Mouse (Mus musculus) gastrocnemius, adult 2 months (tissue): Measurements from ENCODE around the gene Lpcat2b. TPM values are rescaled to one million over a fixed set of nuclear protein-coding genes. Genes with fewer than 3 reads are reported as not detected.
A peak's percentile ranks its signal among the peaks of the same experiment; 100 is the strongest.

Experiments used
- DNase-seq: peaks from one replicate; pipeline ENCODE4 v3.0.0; 2022
- H3K27ac ChIP-seq: fragments of 200-600 bp; 2 replicates; pipeline ENCODE4 v1.8.1; 2022; ENCODE audit warnings: mild to moderate bottlenecking
- H3K4me3 ChIP-seq: fragments of 200-600 bp; 2 replicates; pipeline ENCODE4 v1.8.1; 2022; ENCODE audit warnings: mild to moderate bottlenecking, moderate library complexity
- CTCF ChIP-seq: fragments of 200-600 bp; IDR thresholded peaks from 2 replicates; pipeline ENCODE4 v1.8.1; 2022; ENCODE audit warnings: antibody characterized with exemption, mild to moderate bottlenecking, moderate library complexity
- intact Hi-C: fragments of 180-260 bp; cut with DNase I; formaldehyde crosslinking; loops from one replicate; pipeline ENCODE4 v1.15.1; 2025
- total RNA-seq, 2 experiments: library from RNA; stranded (reverse); gene quantifications; 2 replicates each; pipeline ENCODE4 v1.2.3; 2021

The Lpcat2b gene
- total RNA-seq, 2 experiments from 2014 or later: not detected

GRCm38 (mm10) chr5:107421676-107422075, 9.7 kb upstream of the Lpcat2b start:
- no peak overlapping the region for H3K4me3 ChIP-seq
- H3K27ac ChIP-seq: no peak overlapping the region
- TF ChIP-seq CTCF: no peak
- no peak for DNase-seq
- intact Hi-C loops: no loop called here

- TF ChIP-seq CTCF: no peak
- no peak overlapping the region for H3K27ac ChIP-seq
- no peak overlapping the region for H3K4me3 ChIP-seq
- intact Hi-C loops: loop anchor here (10.0 kb wide), 1 partner anchor 161 kb away; the partner anchor contains the start of genes Glmn and Rpap2
- no peak for DNase-seq
Measured at GRCm38 (mm10) chr5:107434001-107434400, 2.7 kb downstream of the Lpcat2b start.

DNA sequence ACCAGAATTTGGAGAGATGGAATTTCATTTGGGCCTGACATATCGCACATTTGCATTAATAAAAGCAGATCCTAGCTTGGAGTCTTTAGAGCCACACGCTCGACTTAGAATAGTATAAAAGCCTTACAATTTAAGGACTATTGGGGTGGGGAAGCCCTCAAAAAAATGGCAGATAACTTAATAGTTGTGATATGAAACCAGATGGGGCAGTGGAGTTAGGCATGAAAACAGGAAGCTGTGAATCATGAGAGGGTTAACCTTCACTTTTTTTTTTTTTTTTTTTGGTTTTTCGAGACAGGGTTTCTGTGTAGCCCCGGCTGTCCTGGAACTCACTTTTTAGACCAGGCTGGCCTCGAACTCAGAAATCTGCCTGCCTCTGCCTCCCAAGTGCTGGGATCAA, 4.8 kb downstream of the Lpcat2b start:
- intact Hi-C loops: loop anchor here (10.0 kb wide), 1 partner anchor 159 kb away; the partner anchor contains the start of genes Glmn and Rpap2
- DNase-seq: no peak
- H3K4me3 ChIP-seq: no peak overlapping the region
- H3K27ac ChIP-seq: no peak overlapping the region
- TF ChIP-seq CTCF: no peak

DNA sequence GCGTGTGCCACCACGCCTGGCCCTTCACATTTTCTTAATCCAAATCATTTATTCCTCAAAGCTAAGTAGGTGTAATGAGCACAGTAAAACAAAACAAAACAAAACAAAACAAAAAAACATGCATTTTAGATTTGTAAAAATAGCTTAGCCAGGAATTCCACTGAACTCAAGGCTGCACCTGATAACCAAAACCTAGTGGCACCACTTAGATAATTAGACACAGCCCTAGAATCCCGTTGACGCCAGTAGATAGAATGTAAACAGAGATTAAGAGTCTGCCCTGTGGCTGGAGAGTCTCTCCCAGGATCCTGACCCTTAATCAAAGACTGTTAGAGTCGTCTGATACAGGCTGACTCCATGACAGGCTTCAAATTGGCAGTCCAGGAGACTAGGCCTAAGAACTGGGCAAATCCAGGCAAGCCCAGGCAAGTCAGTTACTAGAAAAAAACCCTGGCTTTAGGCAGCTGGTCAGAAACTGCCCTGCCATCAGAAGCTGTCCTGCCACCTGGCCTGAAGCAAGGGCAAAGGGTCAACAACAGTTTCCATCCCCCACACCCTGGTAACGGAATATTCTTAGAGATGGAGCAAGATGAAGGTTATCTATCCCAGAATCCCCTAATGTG, 5.3 kb downstream of the Lpcat2b start:
- no peak for TF ChIP-seq CTCF
- intact Hi-C loops: loop anchor here (10.0 kb wide), 1 partner anchor 158 kb away; the partner anchor contains the start of genes Glmn and Rpap2

DNA sequence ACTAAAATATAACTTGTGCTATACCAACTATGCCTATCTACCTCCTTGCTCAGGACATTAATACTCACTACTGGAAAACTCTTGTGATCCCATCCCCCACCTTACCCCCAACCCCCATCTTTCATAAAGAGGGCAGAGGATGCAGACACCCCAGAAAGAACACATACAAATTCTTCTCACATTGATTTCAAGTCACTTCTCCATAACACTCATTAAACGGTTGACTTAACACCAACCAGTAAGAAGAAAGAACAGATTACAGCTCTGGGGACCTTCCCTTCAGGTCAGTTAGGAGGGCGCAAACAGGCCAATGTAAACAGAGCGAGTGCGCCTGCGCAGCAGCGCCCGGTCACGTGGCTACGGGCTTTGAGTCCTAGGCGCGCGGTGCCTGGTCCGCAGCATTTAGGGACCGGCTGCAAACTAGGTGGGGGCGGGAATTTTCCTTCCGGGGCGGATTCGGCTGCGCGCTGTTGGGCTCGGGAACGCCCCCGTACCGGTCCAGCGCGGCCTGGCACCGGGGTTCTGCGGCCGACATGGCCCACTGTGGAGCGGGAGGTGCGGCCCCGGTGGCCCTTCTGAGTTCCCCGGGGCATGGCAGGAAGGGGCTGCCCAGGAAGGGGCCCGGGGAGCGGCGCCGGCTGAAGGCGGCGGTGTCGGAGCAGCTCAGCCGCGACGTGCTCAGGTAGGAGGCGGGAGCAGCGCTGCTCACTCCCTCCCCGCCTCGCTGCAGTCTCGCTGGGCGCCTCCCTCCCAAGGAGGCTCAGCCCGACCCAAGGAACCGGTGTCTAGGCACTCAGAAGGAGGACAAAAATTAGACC, 6.3 kb downstream of the Lpcat2b start, which contains the start of gene Btbd8:
TSS of gene Btbd8 (plus strand) at position 534 of the 818 bp plus-strand sequence.
- TF ChIP-seq CTCF: no peak
- peak; percentile 97 for DNase-seq
- Histone ChIP-seq H3K4me3 (peak within 1 kb of the TSS; percentile 95), H3K27ac (peak within 1 kb of the TSS; percentile 97)
- intact Hi-C loops: loop anchor here (10.0 kb wide), 1 partner anchor 157 kb away; the partner anchor contains the start of genes Glmn and Rpap2

More for the DNA sequence above, 5.3 kb downstream of the Lpcat2b start:
- DNase-seq: no peak
- peak overlapping the region; percentile 97; the same call in 1 of the 2 replicates for H3K27ac ChIP-seq
- H3K4me3 ChIP-seq: peak overlapping the region; percentile 95; the same call in 1 of the 2 replicates

DNA sequence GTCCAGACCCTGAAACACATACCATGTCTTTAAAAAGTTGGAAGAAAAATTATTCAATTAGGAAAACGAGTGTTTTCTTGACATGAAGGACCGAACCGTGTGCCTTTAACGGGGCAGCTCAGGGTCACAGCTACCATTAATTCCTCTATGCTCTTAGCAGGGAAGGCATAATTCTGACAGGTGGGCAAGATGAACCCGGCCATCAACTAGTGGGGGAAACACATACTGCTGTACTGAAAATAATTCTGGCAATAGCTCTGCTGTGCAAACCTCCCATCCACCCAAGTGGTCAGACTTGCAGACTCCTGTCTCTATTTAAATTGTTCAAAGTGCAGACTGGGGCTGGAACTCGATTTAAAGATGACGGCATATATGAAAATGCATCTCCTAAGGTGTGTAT, 7.0 kb downstream of the Lpcat2b start:
- TF ChIP-seq CTCF: no peak
- intact Hi-C loops: loop anchor here (10.0 kb wide), 1 partner anchor 156 kb away; the partner anchor contains the start of genes Glmn and Rpap2
- DNase-seq: no peak
- peak overlapping the region; percentile 97 for H3K27ac ChIP-seq
- peak overlapping the region; percentile 95 for H3K4me3 ChIP-seq

- TF ChIP-seq CTCF: no peak
- intact Hi-C loops: no loop called here
- H3K4me3 ChIP-seq: no peak overlapping the region
- H3K27ac ChIP-seq: no peak overlapping the region
- DNase-seq: no peak
Measured at GRCm38 (mm10) chr5:107441881-107442280, 10.5 kb downstream of the Lpcat2b start.

- Histone ChIP-seq H3K4me3 (no peak overlapping the region), H3K27ac (no peak overlapping the region)
- intact Hi-C loops: no loop called here
- peak; percentile 27 for DNase-seq
- no peak for TF ChIP-seq CTCF
Measured at GRCm38 (mm10) chr5:107444251-107444650, 12.9 kb downstream of the Lpcat2b start.

GRCm38 (mm10) chr5:107447977-107448376, 16.6 kb downstream of the Lpcat2b start:
- no peak overlapping the region for H3K27ac ChIP-seq
- DNase-seq: no peak
- intact Hi-C loops: no loop called here
- no peak overlapping the region for H3K4me3 ChIP-seq
- no peak for TF ChIP-seq CTCF

DNA sequence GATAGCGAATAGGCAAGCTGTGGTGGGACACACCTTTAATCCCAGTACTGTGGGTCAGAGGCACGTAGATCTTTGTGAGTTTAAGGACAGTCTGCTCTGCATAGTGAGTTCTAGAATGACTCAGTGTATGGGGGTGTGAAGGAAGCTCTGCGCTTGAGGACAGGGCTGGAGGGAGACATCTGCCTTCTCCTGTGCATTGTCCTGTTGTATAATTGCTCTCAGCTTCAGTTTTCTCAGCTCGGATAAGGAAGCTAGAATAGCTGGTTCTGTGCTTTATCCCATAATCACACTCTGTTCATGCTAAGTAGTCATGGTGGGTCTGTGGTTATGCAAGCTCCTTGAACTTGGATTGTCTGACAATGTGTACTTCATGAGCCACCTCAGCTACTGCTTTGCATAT, 17.4 kb downstream of the Lpcat2b start:
- TF ChIP-seq CTCF: no peak
- Histone ChIP-seq H3K27ac (no peak overlapping the region), H3K4me3 (no peak overlapping the region)
- no peak for DNase-seq
- intact Hi-C loops: no loop called here

DNA sequence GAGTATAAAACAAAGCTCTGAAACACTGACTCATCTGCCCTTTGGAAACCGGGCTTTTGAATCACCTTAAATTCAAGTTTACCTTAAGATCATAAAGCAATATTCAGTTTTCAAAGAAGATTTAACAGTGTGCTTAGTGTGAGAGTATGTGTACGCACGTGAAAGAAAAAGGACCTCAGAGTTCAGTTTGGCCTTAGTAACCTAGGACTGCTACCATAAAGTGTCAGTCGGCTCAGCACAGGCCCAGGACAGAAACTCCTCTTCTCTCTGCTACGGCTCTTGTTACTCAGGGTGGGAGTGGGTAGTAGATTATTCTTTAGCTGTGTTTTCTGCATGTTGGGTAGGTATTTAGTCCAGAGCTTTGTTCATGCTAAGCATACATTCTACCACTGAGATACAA, 18.3 kb downstream of the Lpcat2b start:
- intact Hi-C loops: no loop called here
- Histone ChIP-seq H3K4me3 (no peak overlapping the region), H3K27ac (no peak overlapping the region)
- DNase-seq: no peak
- no peak for TF ChIP-seq CTCF

GRCm38 (mm10) chr5:107450299-107450698, 18.9 kb downstream of the Lpcat2b start:
- H3K4me3 ChIP-seq: no peak overlapping the region
- no peak for TF ChIP-seq CTCF
- intact Hi-C loops: no loop called here

More at GRCm38 (mm10) chr5:107450299-107450698, 18.9 kb downstream of the Lpcat2b start:
- no peak for DNase-seq
- H3K27ac ChIP-seq: no peak overlapping the region
